15 mouse cellular contexts compared by ENCODE assay signal in genomic region chr5:65338394-65338793, GRCm38 (mm10). TPM values are rescaled to one million over a fixed set of nuclear protein-coding genes. Genes with fewer than 3 reads are reported as not detected.
DNase-seq lines count a peak whose midpoint lies in the region; ATAC-seq and TF ChIP-seq lines count a peak whose summit lies in the region.
"Had no signal": no experiment of that assay in that cellular context is flagged by ENCODE, and none has a peak within 500 bp of the region (broad histone marks: within the 10 kb centered on the region; RNA-seq: fewer than 3 reads in every experiment).

No protein-coding gene starts in this region.

- no peak overlapping the region for H3K27ac ChIP-seq in left cerebral cortex, adult 2 months
- H3K27ac ChIP-seq: embryonic facial prominence, embryonic 12.5 days; forebrain, embryonic 13.5 days; midbrain, embryonic 12.5 days; neural tube, embryonic 12.5 days had no signal

- intact Hi-C loops in left cerebral cortex, adult 2 months (cut with DNase I), result loop anchor here (5.0 kb wide), 1 partner anchor 359 kb away; the partner anchor contains the start of gene Pds5a
- intact Hi-C loops in left cerebral cortex, postnatal 4 days (cut with DNase I), result no loop called here

- DNase-seq in left cerebral cortex, adult 2 months (ENCODE audit: extremely low spot score in 1 of 2, low spot score in 2 of 2), result no peak
- no peak for DNase-seq in left cerebral cortex, postnatal 4 days
- DNase-seq in thymus, postnatal 4 days, result peak; percentile 36
- no peak for DNase-seq in thymus, postnatal 10 days (ENCODE audit: low spot score in 2 of 2)
- DNase-seq in T-cell, adult 2 months (ENCODE audit: low spot score), result peak; percentile 9
- no peak for DNase-seq in layer of hippocampus, adult 18-20 months (ENCODE audit: low spot score in 2 of 2)
- DNase-seq: adrenal gland, postnatal 25 days; cerebellum, adult 2 months; gastrocnemius, postnatal 14 days; kidney, postnatal 25 days had no signal

- H3K4me3 ChIP-seq in left cerebral cortex, adult 2 months, result no peak overlapping the region
- H3K4me3 ChIP-seq: embryonic facial prominence, embryonic 12.5 days; forebrain, embryonic 13.5 days; midbrain, embryonic 12.5 days; neural tube, embryonic 12.5 days had no signal

- ATAC-seq in megakaryocyte progenitor cell, adult 5-6 weeks (replicated peaks; ENCODE audit: poor library complexity), result no peak
- ATAC-seq: forebrain, embryonic 13.5 days had no signal

- TF ChIP-seq CTCF in left cerebral cortex, adult 2 months (IDR thresholded peaks at IDR 0.05), result peak; percentile 48

RNA-seq across cellular contexts. Expression of gene Rfc1, which starts 2.9 kb away (rescaled TPM):
- 10 to 100 TPM; 27.7 to 28.0 TPM for total RNA-seq in left cerebral cortex, adult 2 months (2021)
- 10 to 100 TPM; 25.3 to 27.0 TPM for total RNA-seq in left cerebral cortex, postnatal 4 days (2021)
- 64.9 and 65.7 TPM in 2 replicates for total RNA-seq in megakaryocyte progenitor cell, adult 5-6 weeks (2015)
- 88.2 and 140 TPM in 2 replicates for total RNA-seq in megakaryocyte progenitor cell, adult 5-6 weeks (2017)
- 10 to 100 TPM; 28.0 to 30.8 TPM for total RNA-seq in layer of hippocampus, adult 18-20 months (2021)

RNA-seq across cellular contexts. Expression of gene Klb, which starts 9.7 kb away (rescaled TPM):
- under 1 TPM; 0.33 to 0.54 TPM for total RNA-seq in left cerebral cortex, adult 2 months (2021)
- under 1 TPM; 0.28 to 0.38 TPM for total RNA-seq in left cerebral cortex, postnatal 4 days (2021)
- total RNA-seq in megakaryocyte progenitor cell, adult 5-6 weeks (2015), result not detected in 2 replicates
- not detected in 2 replicates for total RNA-seq in megakaryocyte progenitor cell, adult 5-6 weeks (2017)
- total RNA-seq in layer of hippocampus, adult 18-20 months (2021), result under 1 TPM; 0.62 to 0.81 TPM

RNA-seq across cellular contexts. Expression of gene Rpl9, which starts 52.9 kb away (rescaled TPM):
- total RNA-seq in left cerebral cortex, adult 2 months (2021), result 100 to 1,000 TPM; 699 to 738 TPM
- 100 to 1,000 TPM; 777 to 795 TPM for total RNA-seq in left cerebral cortex, postnatal 4 days (2021)
- 3,199 and 3,213 TPM in 2 replicates for total RNA-seq in megakaryocyte progenitor cell, adult 5-6 weeks (2015)
- 2,045 and 2,310 TPM in 2 replicates for total RNA-seq in megakaryocyte progenitor cell, adult 5-6 weeks (2017)
- 100 to 1,000 TPM; 742 to 758 TPM for total RNA-seq in layer of hippocampus, adult 18-20 months (2021)

RNA-seq across cellular contexts. Expression of gene Lias, which starts 52.9 kb away (rescaled TPM):
- total RNA-seq in left cerebral cortex, adult 2 months (2021), result 10 to 100 TPM; 29.0 to 36.9 TPM
- 10 to 100 TPM; 33.5 to 35.5 TPM for total RNA-seq in left cerebral cortex, postnatal 4 days (2021)
- total RNA-seq in megakaryocyte progenitor cell, adult 5-6 weeks (2015), result 33.3 and 41.2 TPM in 2 replicates
- total RNA-seq in megakaryocyte progenitor cell, adult 5-6 weeks (2017), result 45.2 and 46.5 TPM in 2 replicates
- 10 to 100 TPM; 26.7 to 27.5 TPM for total RNA-seq in layer of hippocampus, adult 18-20 months (2021)

Comparison
In these comparisons a context has a peak if more than half of its experiments do, and no peak if none do; other contexts are left out.
1. DNase-seq: peak in thymus, postnatal 4 days (single experiment) and T-cell, adult 2 months (single experiment); none in left cerebral cortex, adult 2 months (0 of 2), left cerebral cortex, postnatal 4 days (single experiment), thymus, postnatal 10 days (0 of 2) and layer of hippocampus, adult 18-20 months (0 of 2).